Mouse (Mus musculus): ENCODE data around the gene Fgfrl1. TPM values are rescaled to one million over a fixed set of nuclear protein-coding genes. Genes with fewer than 3 reads are reported as not detected.
A peak's percentile ranks its signal among the peaks of the same experiment; 100 is the strongest.

Fgfrl1 gene
- polyA plus RNA-seq, 1 experiment = 65.1 TPM

GRCm38 (mm10) chr5:108689091-108689490, 3.1 kb upstream of the Fgfrl1 start:
- Histone ChIP-seq H3K4me3 (ENCODE audit: insufficient read depth, low read depth, low read length) (no peak overlapping the region), H3K4me1 (ENCODE audit: control insufficient read depth, insufficient read depth, low read length) (peaks cover 3% of the 10 kb centered on the region; the same call in 1 of the 2 replicates), H3K27me3 (replicated peaks; ENCODE audit: control insufficient read depth, insufficient read depth, low read length) (no peaks in the 10 kb centered on the region), H3K36me3 (ENCODE audit: control insufficient read depth, insufficient read depth, low read length) (no peaks in the 10 kb centered on the region), H3K27ac (ENCODE audit: insufficient read depth, low read depth, low read length) (no peak overlapping the region)
- WGBS = 81% methylated on average over 5 of the region's 5 CpGs
- TF ChIP-seq POLR2A (IDR thresholded peaks at IDR 0.05; ENCODE audit: low read depth, low read length) (no peak), CTCF (conservative IDR thresholded peaks at IDR 0.05; ENCODE audit: insufficient read depth, insufficient read length, low read depth, low read length) (no peak)
- no peak for DNase-seq

GRCm38 (mm10) chr5:108691152-108691551, 1.0 kb upstream of the Fgfrl1 start:
- H3K4me1 ChIP-seq (ENCODE audit: control insufficient read depth, insufficient read depth, low read length) = peaks cover 3% of the 10 kb centered on the region; the same call in 1 of the 2 replicates
- DNase-seq = no peak
- TF ChIP-seq CTCF (conservative IDR thresholded peaks at IDR 0.05; ENCODE audit: insufficient read depth, insufficient read length, low read depth, low read length) (0 out of 2 replicates have a peak, but pooled peaks have one; percentile 14), POLR2A (IDR thresholded peaks at IDR 0.05; ENCODE audit: low read depth, low read length) (no peak)
- WGBS = 73% methylated on average over 4 of the region's 4 CpGs
- no peak overlapping the region for H3K27ac ChIP-seq (ENCODE audit: insufficient read depth, low read depth, low read length)
- H3K27me3 ChIP-seq (replicated peaks; ENCODE audit: control insufficient read depth, insufficient read depth, low read length) = no peaks in the 10 kb centered on the region
- no peak overlapping the region for H3K4me3 ChIP-seq (ENCODE audit: insufficient read depth, low read depth, low read length)
- H3K36me3 ChIP-seq (ENCODE audit: control insufficient read depth, insufficient read depth, low read length) = no peaks in the 10 kb centered on the region

GRCm38 (mm10) chr5:108693872-108694288, 1.7 kb downstream of the Fgfrl1 start:
- DNase-seq = peak; percentile 91
- Histone ChIP-seq H3K36me3 (ENCODE audit: control insufficient read depth, insufficient read depth, low read length) (no peaks in the 10 kb centered on the region), H3K4me1 (ENCODE audit: control insufficient read depth, insufficient read depth, low read length) (peaks cover 3% of the 10 kb centered on the region; the same call in 1 of the 2 replicates), H3K4me3 (ENCODE audit: insufficient read depth, low read depth, low read length) (peak overlapping the region; percentile 77), H3K27ac (ENCODE audit: insufficient read depth, low read depth, low read length) (no peak overlapping the region), H3K27me3 (replicated peaks; ENCODE audit: control insufficient read depth, insufficient read depth, low read length) (no peaks in the 10 kb centered on the region)
- WGBS = under 1% methylated on average over 43 of the region's 43 CpGs
- TF ChIP-seq CTCF (conservative IDR thresholded peaks at IDR 0.05; ENCODE audit: insufficient read depth, insufficient read length, low read depth, low read length) = no peak
- no peak for TF ChIP-seq POLR2A (IDR thresholded peaks at IDR 0.05; ENCODE audit: low read depth, low read length)

GRCm38 (mm10) chr5:108694352-108695261, 2.4 kb downstream of the Fgfrl1 start:
- DNase-seq = peak; percentile 74
- TF ChIP-seq CTCF (conservative IDR thresholded peaks at IDR 0.05; ENCODE audit: insufficient read depth, insufficient read length, low read depth, low read length) (no peak), POLR2A (IDR thresholded peaks at IDR 0.05; ENCODE audit: low read depth, low read length) (no peak)
- H3K36me3 ChIP-seq (ENCODE audit: control insufficient read depth, insufficient read depth, low read length) = no peaks in the 10 kb centered on the region
- H3K27me3 ChIP-seq (replicated peaks; ENCODE audit: control insufficient read depth, insufficient read depth, low read length) = no peaks in the 10 kb centered on the region
- H3K4me1 ChIP-seq (ENCODE audit: control insufficient read depth, insufficient read depth, low read length) = peaks cover 3% of the 10 kb centered on the region; the same call in 1 of the 2 replicates
- under 1% methylated on average over 97 of the region's 99 CpGs for WGBS
- H3K4me3 ChIP-seq (ENCODE audit: insufficient read depth, low read depth, low read length) = peak overlapping the region; percentile 77
- H3K27ac ChIP-seq (ENCODE audit: insufficient read depth, low read depth, low read length) = no peak overlapping the region

GRCm38 (mm10) chr5:108695861-108696260, 3.7 kb downstream of the Fgfrl1 start:
- no peak for TF ChIP-seq CTCF (conservative IDR thresholded peaks at IDR 0.05; ENCODE audit: insufficient read depth, insufficient read length, low read depth, low read length)
- TF ChIP-seq POLR2A (IDR thresholded peaks at IDR 0.05; ENCODE audit: low read depth, low read length) = no peak
- Histone ChIP-seq H3K4me1 (ENCODE audit: control insufficient read depth, insufficient read depth, low read length) (peaks cover 3% of the 10 kb centered on the region; the same call in 1 of the 2 replicates), H3K4me3 (ENCODE audit: insufficient read depth, low read depth, low read length) (no peak overlapping the region), H3K27me3 (replicated peaks; ENCODE audit: control insufficient read depth, insufficient read depth, low read length) (no peaks in the 10 kb centered on the region), H3K27ac (ENCODE audit: insufficient read depth, low read depth, low read length) (no peak overlapping the region), H3K36me3 (ENCODE audit: control insufficient read depth, insufficient read depth, low read length) (no peaks in the 10 kb centered on the region)
- WGBS = 97% methylated on average over 12 of the region's 12 CpGs
- DNase-seq = no peak

GRCm38 (mm10) chr5:108696542-108696941, 4.4 kb downstream of the Fgfrl1 start:
- Histone ChIP-seq H3K36me3 (ENCODE audit: control insufficient read depth, insufficient read depth, low read length) (no peaks in the 10 kb centered on the region), H3K27me3 (replicated peaks; ENCODE audit: control insufficient read depth, insufficient read depth, low read length) (no peaks in the 10 kb centered on the region), H3K4me1 (ENCODE audit: control insufficient read depth, insufficient read depth, low read length) (peaks cover 3% of the 10 kb centered on the region; the same call in 1 of the 2 replicates), H3K27ac (ENCODE audit: insufficient read depth, low read depth, low read length) (no peak overlapping the region), H3K4me3 (ENCODE audit: insufficient read depth, low read depth, low read length) (no peak overlapping the region)
- TF ChIP-seq POLR2A (IDR thresholded peaks at IDR 0.05; ENCODE audit: low read depth, low read length) (no peak), CTCF (conservative IDR thresholded peaks at IDR 0.05; ENCODE audit: insufficient read depth, insufficient read length, low read depth, low read length) (no peak)
- DNase-seq = no peak
- WGBS = 61% methylated on average over 3 of the region's 3 CpGs

GRCm38 (mm10) chr5:108697341-108697753, 5.2 kb downstream of the Fgfrl1 start:
- H3K36me3 ChIP-seq (ENCODE audit: control insufficient read depth, insufficient read depth, low read length) = no peaks in the 10 kb centered on the region
- no peaks in the 10 kb centered on the region for H3K27me3 ChIP-seq (replicated peaks; ENCODE audit: control insufficient read depth, insufficient read depth, low read length)
- H3K27ac ChIP-seq (ENCODE audit: insufficient read depth, low read depth, low read length) = no peak overlapping the region
- no peak for DNase-seq
- H3K4me3 ChIP-seq (ENCODE audit: insufficient read depth, low read depth, low read length) = no peak overlapping the region
- 63% methylated on average over 4 of the region's 4 CpGs for whole genome bisulfite sequencing
- TF ChIP-seq POLR2A (IDR thresholded peaks at IDR 0.05; ENCODE audit: low read depth, low read length) (no peak), CTCF (conservative IDR thresholded peaks at IDR 0.05; ENCODE audit: insufficient read depth, insufficient read length, low read depth, low read length) (no peak)
- peaks cover 3% of the 10 kb centered on the region; the same call in 1 of the 2 replicates for H3K4me1 ChIP-seq (ENCODE audit: control insufficient read depth, insufficient read depth, low read length)
